Mouse (Mus musculus) macrophage (primary cell): Measurements from ENCODE around the gene Rps27. TPM values are rescaled to one million over a fixed set of nuclear protein-coding genes. Genes with fewer than 3 reads are reported as not detected.

ENCODE experiments used
- H3K27ac ChIP-seq: fragments of 350-480 bp; formaldehyde crosslinking; 2 replicates; pipeline ENCODE4 v1.9.0; 2021
- H3K36me3 ChIP-seq: fragments of 350-480 bp; formaldehyde crosslinking; 2 replicates; pipeline ENCODE4 v1.9.0; 2021; ENCODE audit errors: inconsistent target
- H3K4me3 ChIP-seq: fragments of 350-480 bp; formaldehyde crosslinking; 2 replicates; pipeline ENCODE4 v1.9.0; 2021; ENCODE audit errors: inconsistent target
- H3K79me2 ChIP-seq: fragments of 350-480 bp; formaldehyde crosslinking; 2 replicates; pipeline ENCODE4 v1.9.0; 2021; ENCODE audit errors: inconsistent target
- WGBS: methylation state at CpG from one replicate; pipeline ENCODE4 v1.1.7; 2026; ENCODE audit warnings: inconsistent platforms; ENCODE audit not compliant: missing documents; 5-methylcytosine and 5-hydroxymethylcytosine counted together
- polyA plus RNA-seq: library from polyadenylated mRNA; stranded (reverse); fragments of 250-400 nt; gene quantifications from 3 replicates; pipeline ENCODE4 v1.2.4, GENCODE M21; 2018; ENCODE audit warnings: inconsistent platforms

Rps27 gene
- polyA plus RNA-seq, 1 experiment from 2014 or later: 1,141 TPM

- peaks cover 13% of the 10 kb centered on the region; the same call in 1 of the 2 replicates for H3K36me3 ChIP-seq
- peaks cover 26% of the 10 kb centered on the region for H3K79me2 ChIP-seq
- no peak overlapping the region for H3K27ac ChIP-seq
- no peak overlapping the region for H3K4me3 ChIP-seq
- 50% methylated on average over 1 of the region's 1 CpGs for WGBS
These were observed 2.5 kb upstream of the Rps27 start for GRCm38 (mm10) chr3:90215825-90216380.

DNA sequence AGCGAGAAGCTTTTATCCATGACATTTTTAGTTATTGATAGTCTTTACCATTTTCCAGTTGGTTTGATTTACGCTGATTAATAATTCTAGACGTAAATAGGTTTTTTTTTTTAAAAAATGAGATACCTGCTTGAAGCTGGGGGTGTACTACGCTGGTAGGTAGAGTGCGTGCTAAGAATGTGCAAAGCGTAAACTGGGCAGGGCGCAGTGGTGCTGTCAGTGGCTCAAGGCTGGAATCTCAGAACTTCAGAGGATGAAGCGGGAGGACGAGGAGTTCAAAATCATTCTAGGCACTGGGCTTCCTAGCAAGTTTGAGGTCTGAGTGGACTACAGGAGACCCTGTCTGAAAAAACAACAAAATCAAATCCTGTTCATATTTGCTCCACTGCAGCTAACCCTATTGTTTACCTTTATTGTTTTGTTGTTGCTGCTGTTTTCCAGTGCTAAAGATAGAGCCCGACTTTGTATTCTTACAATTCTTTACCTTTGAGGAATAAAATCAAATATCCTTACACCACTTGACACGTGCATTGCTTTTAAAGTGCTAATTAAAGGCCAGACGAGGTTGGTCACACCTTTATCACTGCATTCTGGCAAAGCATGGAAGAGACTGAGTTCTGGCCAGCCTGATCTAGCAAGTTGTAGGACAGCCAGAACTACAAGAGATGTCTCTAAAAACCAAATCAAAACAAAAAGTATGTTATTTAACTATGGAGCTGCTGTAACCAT, 669 bp upstream of the Rps27 start:
- Histone ChIP-seq H3K36me3 (peaks cover 30% of the 10 kb centered on the region; the same call in 1 of the 2 replicates), H3K27ac (peak overlapping the region; percentile 79; the same call in 1 of the 2 replicates), H3K79me2 (peaks cover 31% of the 10 kb centered on the region), H3K4me3 (peak overlapping the region; percentile 83)
- WGBS: 45% methylated on average over 12 of the region's 12 CpGs

DNA sequence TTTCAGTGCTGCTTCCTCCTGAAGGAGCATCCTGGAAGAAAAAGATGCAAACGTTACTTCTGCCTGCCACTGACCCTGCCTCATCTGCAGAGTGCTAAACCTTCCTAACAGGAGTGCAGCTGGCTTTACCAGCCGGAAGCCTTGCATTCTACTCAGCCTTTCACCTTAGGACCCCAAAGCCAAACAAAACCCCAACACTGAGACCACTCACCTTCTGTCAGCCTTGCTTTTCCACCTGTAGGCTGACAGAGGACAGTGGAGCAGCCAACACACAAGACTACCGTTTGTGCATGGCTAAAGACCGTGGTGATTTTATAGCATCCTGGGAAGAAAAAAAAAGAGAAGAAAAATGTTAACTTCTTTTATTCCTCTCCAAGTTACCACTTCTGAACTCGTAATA, 728 bp downstream of the Rps27 start:
- H3K36me3 ChIP-seq: peaks cover 40% of the 10 kb centered on the region; the same call in 1 of the 2 replicates
- peak overlapping the region; percentile 79 for H3K27ac ChIP-seq
- H3K4me3 ChIP-seq: peak overlapping the region; percentile 83
- WGBS: 12% methylated on average over 5 of the region's 5 CpGs
- H3K79me2 ChIP-seq: peaks cover 31% of the 10 kb centered on the region

DNA sequence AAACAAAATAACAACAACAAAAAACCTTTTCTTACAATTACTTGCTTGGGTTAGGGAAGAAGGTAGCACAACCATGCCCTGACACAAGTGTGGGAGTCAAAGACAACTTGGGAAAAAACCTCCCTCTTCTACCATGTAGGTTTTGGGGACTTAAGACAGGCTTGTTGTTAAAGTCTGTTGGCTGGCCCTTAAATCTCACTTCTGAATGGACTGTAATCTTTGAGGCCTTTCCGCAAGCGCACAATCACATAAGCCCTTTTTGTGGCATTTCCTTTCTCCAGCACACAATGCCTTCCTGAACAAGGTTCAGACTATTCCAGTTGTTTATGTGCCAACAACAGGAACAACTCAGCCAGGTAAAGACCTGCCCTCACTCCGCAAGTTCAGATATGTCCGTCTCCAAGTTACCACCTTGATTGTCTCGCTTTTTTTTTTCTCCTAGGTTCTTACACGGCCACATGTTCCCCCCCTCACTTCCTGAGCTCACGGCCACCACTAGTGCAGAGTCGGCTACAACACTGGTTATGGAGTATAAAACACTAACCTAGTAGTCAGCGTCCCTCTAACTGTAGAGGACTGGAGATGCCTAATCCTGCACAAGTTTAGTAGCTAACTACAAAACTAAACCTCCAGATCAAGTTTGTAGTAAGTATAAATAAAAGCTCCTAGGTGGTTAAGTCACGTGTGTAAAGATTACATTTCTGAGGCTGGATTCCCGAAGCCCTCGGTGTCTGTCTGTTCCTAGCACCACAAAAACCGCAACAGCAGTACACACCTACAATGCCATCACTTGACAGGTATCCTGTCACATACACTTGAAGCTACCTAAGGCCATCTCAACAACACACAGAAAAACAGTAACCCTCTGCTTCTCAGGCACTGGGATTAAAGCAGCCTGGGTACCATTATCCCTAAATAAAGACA, 1.7 kb downstream of the Rps27 start:
- H3K79me2 ChIP-seq: peaks cover 31% of the 10 kb centered on the region
- H3K4me3 ChIP-seq: peak overlapping the region; percentile 83; the same call in 1 of the 2 replicates
- 49% methylated on average over 13 of the region's 13 CpGs for WGBS
- H3K27ac ChIP-seq: no peak overlapping the region
- peaks cover 40% of the 10 kb centered on the region; the same call in 1 of the 2 replicates for H3K36me3 ChIP-seq

- Histone ChIP-seq H3K27ac (no peak overlapping the region), H3K36me3 (peaks cover 40% of the 10 kb centered on the region; the same call in 1 of the 2 replicates), H3K4me3 (no peak overlapping the region), H3K79me2 (peaks cover 31% of the 10 kb centered on the region)
- WGBS: 91% methylated on average over 5 of the region's 5 CpGs
These were observed 3.4 kb downstream of the Rps27 start for GRCm38 (mm10) chr3:90209908-90210566.

GRCm38 (mm10) chr3:90208662-90209061, 4.8 kb downstream of the Rps27 start:
- no peak overlapping the region for H3K27ac ChIP-seq
- H3K4me3 ChIP-seq: no peak overlapping the region
- H3K36me3 ChIP-seq: peaks cover 40% of the 10 kb centered on the region; the same call in 1 of the 2 replicates
- 97% methylated on average over 2 of the region's 2 CpGs for WGBS
- H3K79me2 ChIP-seq: peaks cover 31% of the 10 kb centered on the region

GRCm38 (mm10) chr3:90204582-90204981, 8.9 kb downstream of the Rps27 start:
- Histone ChIP-seq H3K4me3 (no peak overlapping the region), H3K36me3 (peaks cover 15% of the 10 kb centered on the region; the same call in 1 of the 2 replicates), H3K27ac (no peak overlapping the region), H3K79me2 (no peaks in the 10 kb centered on the region)
- WGBS: 96% methylated on average over 2 of the region's 2 CpGs

DNA sequence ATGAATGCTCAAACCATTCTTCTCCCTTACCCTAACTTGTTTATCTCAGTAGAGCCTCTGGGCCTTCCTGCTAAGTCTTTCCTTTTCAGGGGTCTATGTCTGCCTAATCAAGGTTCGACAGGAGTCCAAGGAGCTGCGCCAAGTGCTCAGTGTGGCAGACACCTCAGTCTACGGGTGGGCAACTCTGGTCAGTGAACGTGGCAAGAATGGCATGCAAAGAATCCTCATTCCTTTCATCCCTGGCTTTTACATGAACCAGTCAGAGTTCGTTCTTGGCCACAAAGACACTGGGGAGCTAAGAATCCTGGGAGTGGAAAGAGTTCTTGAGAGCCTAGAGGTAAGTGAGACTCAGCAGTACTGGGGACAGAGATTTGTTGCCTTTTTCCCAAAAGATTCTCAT, 9.8 kb downstream of the Rps27 start:
- Histone ChIP-seq H3K4me3 (no peak overlapping the region), H3K27ac (no peak overlapping the region), H3K36me3 (peaks cover 5% of the 10 kb centered on the region; the same call in 1 of the 2 replicates), H3K79me2 (no peaks in the 10 kb centered on the region)
- 94% methylated on average over 5 of the region's 5 CpGs for WGBS

GRCm38 (mm10) chr3:90202884-90203283, 10.6 kb downstream of the Rps27 start:
- Histone ChIP-seq H3K79me2 (no peaks in the 10 kb centered on the region), H3K4me3 (no peak overlapping the region), H3K27ac (no peak overlapping the region), H3K36me3 (no peaks in the 10 kb centered on the region)
- WGBS: 100% methylated on average over 1 of the region's 1 CpGs

- H3K27ac ChIP-seq: no peak overlapping the region
- 80% methylated on average over 1 of the region's 1 CpGs for WGBS
- H3K79me2 ChIP-seq: no peaks in the 10 kb centered on the region
- H3K36me3 ChIP-seq: no peaks in the 10 kb centered on the region
- H3K4me3 ChIP-seq: no peak overlapping the region
These were observed 15.9 kb downstream of the Rps27 start for GRCm38 (mm10) chr3:90197548-90197947.

- H3K36me3 ChIP-seq: no peaks in the 10 kb centered on the region
- H3K27ac ChIP-seq: no peak overlapping the region
- no peak overlapping the region for H3K4me3 ChIP-seq
- no peaks in the 10 kb centered on the region for H3K79me2 ChIP-seq
- 83% methylated on average over 1 of the region's 1 CpGs for WGBS
These were observed 17.8 kb downstream of the Rps27 start for GRCm38 (mm10) chr3:90195644-90196043.

DNA sequence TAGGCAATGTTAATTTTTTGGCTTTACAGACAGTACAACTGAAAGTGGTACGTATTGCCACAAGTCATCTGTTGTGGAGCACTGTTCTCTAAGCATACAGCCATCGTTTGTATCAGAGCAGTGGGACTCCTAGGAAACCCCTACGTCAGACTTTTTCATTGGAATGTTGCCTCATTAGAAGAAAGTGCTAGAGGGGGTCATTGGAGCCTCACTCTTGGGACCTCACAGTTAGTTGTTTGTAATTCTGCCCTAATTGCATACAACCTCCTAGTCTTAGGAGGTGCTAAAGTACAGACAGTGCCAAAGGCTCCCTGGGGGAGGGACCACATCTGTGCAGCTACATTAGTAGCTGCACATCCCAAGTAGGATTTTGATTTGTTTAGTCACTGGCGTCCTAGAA, 18.7 kb downstream of the Rps27 start:
- no peak overlapping the region for H3K27ac ChIP-seq
- H3K36me3 ChIP-seq: no peaks in the 10 kb centered on the region
- no peak overlapping the region for H3K4me3 ChIP-seq
- WGBS: 92% methylated on average over 4 of the region's 4 CpGs
- no peaks in the 10 kb centered on the region for H3K79me2 ChIP-seq

DNA sequence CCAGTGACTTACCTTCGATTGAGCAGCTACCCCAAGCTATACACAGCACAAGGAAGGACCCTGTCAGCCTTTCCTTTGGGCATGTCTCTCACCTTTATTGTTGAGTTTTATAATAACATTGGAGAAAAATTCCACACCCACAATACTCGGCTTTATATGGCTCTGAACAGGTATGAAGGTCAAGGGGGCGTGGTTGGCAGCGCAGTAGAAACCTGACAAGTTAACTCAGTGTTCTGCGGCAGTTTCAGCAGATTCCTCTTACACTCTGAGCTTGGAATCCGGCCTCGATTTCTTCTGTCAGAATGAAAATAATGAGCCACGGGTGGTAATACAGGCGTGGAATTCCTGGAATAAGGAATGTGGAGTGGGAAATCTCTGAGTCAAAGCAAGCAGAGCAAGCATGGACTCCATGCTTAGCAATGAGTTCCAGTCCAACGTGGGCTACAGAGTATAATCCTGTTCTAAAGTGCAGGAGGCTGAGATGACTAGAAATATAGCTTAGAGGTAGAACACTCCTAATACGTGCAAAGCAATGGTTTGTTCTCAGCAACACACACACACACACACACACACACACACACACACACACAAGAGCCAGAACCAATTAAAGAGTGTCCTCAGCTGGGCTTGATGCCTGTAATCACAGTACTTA, 22.5 kb downstream of the Rps27 start:
- no peak overlapping the region for H3K4me3 ChIP-seq
- no peaks in the 10 kb centered on the region for H3K36me3 ChIP-seq
- H3K79me2 ChIP-seq: no peaks in the 10 kb centered on the region
- 93% methylated on average over 10 of the region's 11 CpGs for WGBS
- no peak overlapping the region for H3K27ac ChIP-seq

DNA sequence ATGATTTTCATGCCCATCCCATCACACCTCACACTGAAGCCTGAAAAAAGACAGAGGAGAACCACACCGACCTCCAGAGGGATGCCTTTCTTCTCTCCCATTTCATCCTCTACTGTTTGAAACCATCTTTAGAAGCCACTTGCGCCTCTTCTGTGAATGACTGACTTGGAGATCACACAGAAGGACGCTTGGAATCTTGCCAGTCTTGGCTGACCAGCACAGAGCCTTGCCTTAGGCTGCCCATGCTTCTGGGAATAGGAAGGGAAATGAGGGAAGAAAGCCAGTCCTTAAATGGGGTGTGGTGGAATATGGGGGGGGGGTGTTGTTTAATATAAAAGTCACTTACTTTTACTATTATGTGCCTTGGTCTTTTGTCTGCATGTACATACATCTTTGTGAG, 29.9 kb downstream of the Rps27 start:
- no peak overlapping the region for H3K27ac ChIP-seq
- 79% methylated on average over 3 of the region's 3 CpGs for WGBS
- no peak overlapping the region for H3K4me3 ChIP-seq
- no peaks in the 10 kb centered on the region for H3K36me3 ChIP-seq
- H3K79me2 ChIP-seq: no peaks in the 10 kb centered on the region
